Mouse (Mus musculus) liver, postnatal 0 days (tissue): Measurements from ENCODE around the gene H2afj.

Source experiments
- CTCF ChIP-seq: sonication (generic); IDR thresholded peaks from 2 replicates; pipeline ENCODE4 v1.5.1; 2016; ENCODE audit warnings: antibody characterized with exemption, low read depth
- EP300 ChIP-seq: IDR thresholded peaks from 2 replicates; pipeline ENCODE4 v1.6.1; 2016; ENCODE audit warnings: antibody characterized with exemption, low read depth, mild to moderate bottlenecking

DNA sequence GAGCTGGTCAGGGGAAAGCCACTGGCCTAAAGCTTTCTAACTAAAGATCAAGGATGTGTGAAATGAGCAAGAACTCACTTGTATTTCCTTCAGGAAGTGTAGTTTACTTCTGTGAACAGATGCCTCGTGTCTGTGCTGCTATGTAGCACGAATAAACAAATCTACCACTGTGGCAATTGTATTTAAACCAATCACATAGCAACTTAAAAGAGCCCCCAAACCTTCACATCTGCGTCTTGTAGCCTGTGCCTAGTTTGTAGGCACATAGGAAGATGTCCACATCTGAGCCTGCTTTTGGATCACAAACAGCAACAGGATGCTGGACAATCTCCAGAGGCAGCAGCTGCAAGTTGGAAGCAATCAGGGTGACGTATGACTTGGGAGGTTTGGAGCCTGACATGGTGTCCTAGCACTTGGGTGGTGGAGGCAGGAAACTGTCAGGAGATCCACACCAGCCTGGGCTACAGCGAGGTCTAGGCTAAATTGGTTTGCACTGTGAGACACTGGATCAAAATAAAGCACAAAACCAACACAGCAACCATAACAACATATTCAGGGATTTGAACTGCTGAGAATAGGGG is 18.6 kb upstream of the H2afj start:
- no peak for TF ChIP-seq CTCF
- TF ChIP-seq EP300, result no peak
